Mouse (Mus musculus) mesoderm, embryonic 11.5 days (tissue): Measurements from ENCODE around the gene Gm20605.

Experiments
- DNase-seq: peaks from one replicate; pipeline ENCODE4 v3.0.0-alpha.2; 2012; ENCODE audit warnings: low read depth, low spot score

Gm20605 gene

DNA sequence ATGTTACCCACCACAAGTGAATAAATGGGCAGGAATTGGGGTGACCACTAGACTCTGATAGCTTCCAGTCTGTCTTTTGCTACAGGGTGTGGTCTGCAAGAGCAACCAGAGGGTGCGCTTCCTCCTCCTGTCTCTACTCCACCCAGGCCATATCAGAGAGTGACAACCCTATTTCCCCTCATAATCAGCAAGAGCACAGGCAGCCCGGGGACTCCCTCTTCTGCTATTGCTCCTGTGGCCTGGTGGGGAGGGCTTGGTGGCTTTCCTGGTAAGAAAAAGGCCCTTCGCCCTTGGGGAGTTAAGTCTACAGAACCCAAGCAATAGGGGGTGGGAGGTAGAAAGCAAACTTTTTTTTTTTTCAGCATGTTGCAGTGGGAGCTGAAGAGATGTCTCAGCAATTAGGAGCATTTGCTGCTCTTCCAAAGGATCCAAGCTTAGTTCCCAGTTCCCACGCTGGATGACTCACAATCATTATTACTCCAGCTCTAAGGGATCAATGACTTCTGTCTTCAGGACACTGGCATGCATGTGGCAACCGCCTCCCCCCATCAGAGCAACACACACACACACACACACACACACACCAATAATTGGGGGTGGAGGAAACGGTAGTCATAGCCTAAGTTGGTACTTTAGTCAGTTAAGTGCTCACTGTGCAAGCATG, 57.3 kb downstream of the Gm20605 start:
- DNase-seq, result no peak

DNA sequence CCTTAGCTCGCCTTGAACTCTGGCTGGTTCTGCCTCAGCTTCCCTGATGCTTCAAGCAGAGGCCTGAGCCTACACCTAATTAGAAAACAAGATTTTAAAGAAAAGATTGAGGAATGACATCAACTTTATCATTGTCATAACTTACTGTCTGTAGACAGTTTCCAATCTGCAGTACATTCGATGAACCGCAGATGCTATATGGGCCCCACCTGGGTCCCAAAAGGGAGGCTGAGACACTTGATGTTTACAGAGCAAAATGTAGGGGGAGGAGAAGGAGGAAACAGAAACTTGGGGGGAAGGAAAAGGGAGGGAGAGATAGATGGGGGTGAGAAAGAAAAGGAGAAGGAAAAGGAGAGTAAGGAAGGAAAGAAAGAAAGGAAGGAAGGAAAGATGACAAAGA, 61.0 kb downstream of the Gm20605 start:
- DNase-seq, result no peak

GRCm38 (mm10) chr5:137690531-137690930, 61.6 kb downstream of the Gm20605 start:
- no peak for DNase-seq

DNA sequence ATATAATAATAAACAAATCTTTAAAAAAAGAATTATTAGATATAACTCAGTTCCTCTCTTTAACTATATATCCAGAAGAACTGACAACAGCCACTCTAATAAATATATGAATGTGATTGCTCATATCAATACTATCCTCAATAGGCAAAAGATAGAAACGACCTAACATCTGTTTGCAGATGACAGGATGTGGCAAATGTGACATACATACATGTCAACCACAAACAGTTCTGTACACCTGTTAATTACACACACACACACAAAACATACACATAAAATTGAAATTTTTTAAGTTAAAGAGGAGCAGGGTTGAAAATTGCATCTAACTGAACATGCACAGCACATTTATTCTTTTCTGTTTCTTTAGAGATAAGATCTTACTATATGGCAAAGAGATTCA, 62.9 kb downstream of the Gm20605 start:
- no peak for DNase-seq
